Mouse (Mus musculus) right cerebral cortex, adult 18-20 months (tissue): ENCODE data around the gene Akr1d1.

ENCODE experiments used
- DNase-seq: peaks from one replicate; pipeline ENCODE4 v3.0.0; 2022; ENCODE audit warnings: mixed read lengths

The Akr1d1 gene

GRCm38 (mm10) chr6:37529940-37530339 is at the start of gene Akr1d1:
Akr1d1 (plus strand) TSS chr6:37530173.
- DNase-seq: no peak

- no peak for DNase-seq
Observed at GRCm38 (mm10) chr6:37481147-37481546, 48.8 kb upstream of the Akr1d1 start.

DNA sequence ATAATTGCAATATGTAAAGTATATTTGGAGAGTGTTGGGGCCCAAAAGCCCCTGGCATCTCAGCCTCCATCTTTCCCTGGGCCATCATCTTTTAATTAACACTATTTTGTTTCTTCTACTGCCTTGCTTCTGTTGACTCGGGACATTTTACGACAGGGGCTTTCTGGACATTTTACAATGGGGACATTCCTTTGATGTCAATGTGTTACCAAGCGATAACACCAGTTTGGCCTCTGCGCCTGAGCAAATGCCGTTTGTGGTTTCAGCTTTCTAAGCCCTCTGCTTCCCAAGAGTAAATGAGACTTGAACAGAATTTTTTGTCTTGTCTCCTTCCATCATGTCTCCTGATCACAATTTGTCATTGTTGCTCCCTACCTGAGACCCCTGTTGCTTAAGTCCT is 46.7 kb upstream of the Akr1d1 start:
- no peak for DNase-seq

DNA sequence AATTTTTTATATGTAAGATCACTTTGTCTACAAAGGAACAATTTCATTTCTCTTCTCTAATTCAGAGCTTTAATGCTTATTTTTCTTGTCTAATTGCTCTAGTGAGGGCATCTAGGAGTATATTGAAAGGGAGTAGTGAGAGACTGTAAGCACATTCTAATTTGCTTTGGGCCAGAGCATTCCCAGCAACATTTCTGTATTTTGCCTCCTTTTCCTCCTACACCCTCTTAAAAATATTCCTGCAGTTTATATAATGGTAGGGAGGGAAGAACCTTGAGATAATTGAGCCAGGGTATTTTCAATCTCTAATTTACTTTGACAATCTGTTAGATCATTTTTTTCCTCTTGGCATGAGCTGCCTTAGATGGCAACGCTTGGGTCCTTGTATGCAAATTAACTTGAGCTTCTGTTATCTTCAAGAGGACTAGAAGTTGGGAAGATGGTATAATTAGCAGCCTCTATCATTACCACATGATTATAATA is 45.3 kb upstream of the Akr1d1 start:
- no peak for DNase-seq

DNA sequence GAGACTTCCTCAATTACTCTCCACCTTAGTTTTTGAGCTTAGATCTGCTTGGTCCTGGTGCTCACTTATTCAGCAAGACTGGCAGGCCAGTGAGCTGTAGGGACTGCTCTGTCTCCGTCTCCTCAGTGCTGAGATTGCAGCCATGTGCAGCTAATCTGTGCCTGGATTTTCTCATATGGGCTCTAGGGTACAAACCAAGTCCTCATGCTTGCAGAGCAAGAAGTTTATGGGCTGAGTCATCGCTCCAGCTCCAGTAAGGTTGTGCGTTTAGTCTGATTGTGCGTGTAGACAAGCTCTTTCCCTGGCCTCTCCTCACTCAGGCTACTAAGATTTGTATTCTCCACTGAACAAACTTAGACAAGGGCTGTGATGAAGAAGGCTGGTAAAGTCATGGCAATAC is 43.5 kb upstream of the Akr1d1 start:
- DNase-seq: no peak

- DNase-seq: no peak
Observed at GRCm38 (mm10) chr6:37492241-37492640, 37.7 kb upstream of the Akr1d1 start.

DNA sequence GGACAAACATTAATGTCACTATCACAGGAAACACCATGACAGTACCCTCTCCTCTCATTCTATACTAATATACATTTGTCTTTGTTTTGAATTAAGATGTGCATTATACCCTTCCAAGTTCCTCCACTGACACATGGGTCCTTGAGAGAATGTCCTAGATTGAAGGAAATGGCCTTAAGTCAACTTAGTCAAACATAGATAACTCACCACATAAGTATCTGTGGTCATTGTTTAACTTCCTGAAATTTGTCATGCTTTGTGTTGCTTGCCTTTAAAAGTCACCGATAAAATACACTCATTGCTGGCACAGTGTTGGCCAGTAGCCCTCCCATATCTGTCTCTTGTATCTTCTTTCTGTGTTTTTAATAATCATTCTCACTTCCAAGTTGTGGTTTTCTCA is 35.0 kb upstream of the Akr1d1 start:
- no peak for DNase-seq

GRCm38 (mm10) chr6:37496866-37497265 is 33.1 kb upstream of the Akr1d1 start:
- DNase-seq: no peak

DNA sequence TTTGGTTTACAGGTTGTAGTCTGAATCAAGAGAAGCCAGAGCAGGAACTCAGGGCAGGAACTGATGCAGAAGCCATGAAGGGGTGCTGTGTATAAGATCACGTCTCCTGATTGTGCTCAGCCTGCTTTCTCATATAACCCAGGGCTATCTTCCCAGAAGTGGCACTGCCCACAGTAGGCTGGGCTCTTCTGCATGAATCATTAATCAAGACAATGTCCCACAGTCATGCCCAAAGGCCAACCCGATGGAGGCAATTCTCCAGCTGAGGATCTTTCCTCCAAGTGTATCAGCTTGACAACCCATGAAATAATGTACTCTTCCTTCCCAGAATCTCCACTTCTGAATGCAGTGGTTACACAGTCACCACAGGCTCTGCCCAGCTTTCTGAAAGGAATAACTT is 24.4 kb upstream of the Akr1d1 start:
- no peak for DNase-seq

- no peak for DNase-seq
Observed at GRCm38 (mm10) chr6:37506909-37507515, 23.0 kb upstream of the Akr1d1 start.

GRCm38 (mm10) chr6:37510786-37511185 is 19.2 kb upstream of the Akr1d1 start:
- no peak for DNase-seq

GRCm38 (mm10) chr6:37520631-37521375 is 9.2 kb upstream of the Akr1d1 start:
- DNase-seq: no peak

DNA sequence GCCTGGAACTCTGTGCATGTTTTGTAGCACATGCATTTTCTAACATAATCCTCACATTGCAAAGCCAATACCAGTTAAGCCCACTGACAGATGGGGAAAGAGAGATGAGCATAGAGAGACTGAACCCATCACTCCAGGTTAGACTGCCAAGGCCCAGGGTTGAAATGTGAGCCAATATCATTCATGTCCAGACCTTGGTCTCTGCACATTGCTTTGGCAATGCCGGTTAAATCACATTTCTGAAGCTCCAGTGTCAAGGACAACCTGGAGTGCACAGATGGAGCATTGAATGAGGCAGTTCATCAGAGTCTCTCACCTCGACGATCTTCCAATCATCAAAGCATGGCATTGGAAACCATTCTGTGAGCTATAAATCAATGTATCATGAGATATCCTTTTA is 2.1 kb downstream of the Akr1d1 start:
- no peak for DNase-seq

- no peak for DNase-seq
Observed at GRCm38 (mm10) chr6:37536831-37537230, 6.9 kb downstream of the Akr1d1 start.

DNA sequence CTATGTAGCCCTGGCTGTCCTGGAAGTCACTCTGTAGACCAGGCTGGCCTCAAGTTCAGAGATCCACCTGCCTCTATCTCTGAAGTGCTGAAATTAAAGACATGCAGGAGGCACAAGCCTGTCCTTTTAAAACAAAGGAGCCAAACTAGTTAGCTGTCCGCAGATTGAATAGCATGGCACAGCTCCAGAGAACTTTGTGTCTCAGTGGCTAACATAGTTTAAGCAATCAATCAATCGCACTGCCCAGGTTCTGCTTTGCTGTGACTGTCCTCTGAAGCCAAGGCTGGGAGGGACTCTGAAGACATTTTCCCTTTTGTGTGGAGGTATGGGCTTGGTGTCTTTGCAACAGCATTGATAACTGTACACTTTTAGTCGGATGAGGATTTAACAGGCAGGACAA is 7.8 kb downstream of the Akr1d1 start:
- DNase-seq: no peak

GRCm38 (mm10) chr6:37538792-37539191 is 8.8 kb downstream of the Akr1d1 start:
- DNase-seq: no peak

DNA sequence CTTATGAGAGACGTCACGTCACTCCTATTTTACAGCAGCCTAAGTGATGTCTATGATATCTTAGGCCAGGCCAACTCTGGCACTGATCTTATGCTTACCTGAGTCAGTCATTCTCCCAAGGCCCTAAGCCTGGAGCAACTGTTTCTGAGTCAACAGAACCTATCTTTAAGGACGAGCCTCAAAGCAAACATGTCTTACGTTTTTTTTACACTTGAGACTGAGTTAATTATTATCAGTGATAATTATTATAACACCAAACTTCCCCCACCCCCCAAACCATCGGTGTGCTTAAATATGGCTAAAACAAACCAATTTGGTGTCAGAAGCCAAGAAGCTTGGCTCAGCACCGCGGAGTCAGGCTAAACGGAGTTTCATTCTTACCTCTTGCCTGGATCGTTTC is 9.4 kb downstream of the Akr1d1 start:
- DNase-seq: no peak

DNA sequence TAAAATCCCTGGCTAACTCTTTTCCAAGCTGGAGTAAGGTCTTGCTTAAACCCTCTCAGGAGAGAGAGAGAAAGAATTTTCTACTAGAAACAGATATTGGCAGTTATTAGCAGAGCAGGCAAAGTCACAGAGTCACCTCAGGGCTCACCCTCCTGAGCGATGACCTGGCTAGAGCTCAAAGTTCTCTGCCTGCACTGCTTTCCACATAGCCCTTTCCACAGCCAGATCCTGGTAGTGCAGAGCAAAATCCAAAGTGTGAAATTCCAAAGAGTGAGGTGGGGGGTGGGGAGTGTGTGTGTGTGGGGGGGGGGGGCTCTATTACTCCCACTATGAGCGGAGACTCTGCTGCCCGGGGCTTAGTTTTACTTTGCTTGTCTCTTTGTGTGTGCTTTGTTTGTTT is 10.1 kb downstream of the Akr1d1 start:
- DNase-seq: no peak

DNA sequence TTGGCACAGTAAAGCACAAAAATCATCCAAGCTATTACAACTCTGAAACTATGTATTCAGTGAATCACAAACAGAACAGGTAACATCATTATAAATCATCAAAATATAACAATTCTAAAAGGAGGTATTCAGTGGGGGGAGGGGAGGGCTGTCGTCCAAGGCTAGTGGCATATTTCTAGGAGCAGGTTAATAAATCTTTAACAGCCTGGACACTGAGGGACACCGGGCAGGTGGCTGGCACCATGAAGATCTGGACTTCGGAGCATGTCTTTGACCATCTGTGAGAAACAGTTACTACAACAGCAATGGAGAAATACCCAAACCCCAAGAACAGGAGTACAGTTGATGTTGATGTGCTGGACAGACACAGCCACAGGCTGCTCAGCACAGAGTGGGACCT is 11.2 kb downstream of the Akr1d1 start:
- DNase-seq: no peak

DNA sequence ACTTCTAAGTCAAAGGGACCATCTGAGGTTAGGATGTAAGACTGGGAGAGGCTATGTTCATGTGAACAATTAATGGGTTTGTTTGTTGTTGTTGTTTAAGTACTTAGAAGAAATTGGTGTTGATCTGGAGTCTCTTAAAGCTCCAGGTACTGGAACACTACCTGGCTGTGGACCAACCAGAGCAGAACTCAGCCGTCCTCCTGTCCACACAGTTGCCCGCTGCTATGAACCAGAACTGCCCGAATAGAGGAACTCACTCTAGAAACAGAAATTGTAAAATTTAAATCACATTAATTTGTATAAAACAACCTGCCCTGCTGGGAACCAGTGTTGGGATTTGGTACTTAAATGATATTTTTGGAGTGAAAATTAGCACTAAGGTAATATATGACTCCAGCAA is 12.2 kb downstream of the Akr1d1 start:
- DNase-seq: no peak

- no peak for DNase-seq
Observed at GRCm38 (mm10) chr6:37552760-37553159, 22.8 kb downstream of the Akr1d1 start.

DNA sequence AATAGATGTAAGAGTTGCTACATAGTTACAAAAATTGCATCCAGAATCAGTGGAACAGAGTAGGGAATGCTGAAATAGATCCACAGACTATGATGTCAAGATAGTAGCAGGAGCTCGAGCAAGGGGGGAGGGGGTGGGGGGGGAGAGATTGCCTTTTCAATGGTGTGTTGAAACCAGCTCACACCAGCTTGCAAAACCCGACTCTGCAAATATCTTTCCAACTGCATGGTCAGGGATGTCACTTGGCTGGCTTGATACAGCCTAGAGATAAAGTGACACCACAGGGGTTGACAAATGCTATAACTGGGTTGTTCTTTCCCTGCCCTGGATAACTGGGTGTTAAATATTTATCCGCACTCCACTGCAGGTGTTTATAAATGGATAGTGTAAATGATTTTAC is 24.0 kb downstream of the Akr1d1 start:
- no peak for DNase-seq

DNA sequence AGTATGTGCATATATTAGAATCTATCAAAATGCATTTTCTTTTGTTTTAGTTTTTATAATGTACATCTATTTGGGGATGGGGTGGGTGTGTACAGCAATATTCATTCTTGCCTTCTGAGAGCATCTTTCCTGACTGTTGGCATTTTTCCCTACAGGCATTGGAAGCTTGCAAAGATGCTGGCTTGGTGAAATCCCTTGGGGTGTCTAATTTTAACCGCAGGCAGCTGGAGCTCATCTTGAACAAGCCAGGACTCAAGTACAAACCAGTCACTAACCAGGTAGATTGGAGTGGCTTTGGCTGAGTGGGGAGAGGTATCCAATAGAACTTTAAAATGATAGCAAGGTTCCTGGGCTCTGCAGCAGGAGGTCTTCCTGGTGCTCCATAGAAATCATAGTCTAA is 24.4 kb downstream of the Akr1d1 start:
- DNase-seq: peak; percentile 4

DNA sequence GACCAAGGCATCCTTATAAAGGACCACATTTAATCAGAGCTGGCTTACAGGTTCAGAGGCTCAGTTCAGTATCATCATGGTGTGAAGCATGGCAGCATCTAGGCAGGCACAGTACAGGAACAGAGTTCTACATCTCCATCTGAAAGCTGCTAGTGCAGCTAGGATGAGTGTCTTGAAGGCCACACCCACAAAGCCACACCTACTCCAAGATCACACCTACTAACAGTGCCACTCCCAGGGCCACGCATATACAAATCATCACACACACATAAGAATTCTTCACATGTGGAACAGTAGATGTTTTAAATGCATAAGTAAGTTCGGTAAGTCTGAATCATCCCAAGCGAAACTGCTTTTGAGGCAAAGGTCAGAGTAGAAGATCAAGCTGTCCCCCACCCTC is 33.9 kb downstream of the Akr1d1 start:
- DNase-seq: no peak

GRCm38 (mm10) chr6:37567363-37567762 is 37.4 kb downstream of the Akr1d1 start:
- DNase-seq: no peak
